Mouse (Mus musculus) cortical plate, adult 2 months (tissue): ENCODE results near the gene Ccdc173. TPM values are rescaled to one million over a fixed set of nuclear protein-coding genes. Genes with fewer than 3 reads are reported as not detected.
A peak's percentile ranks its signal among the peaks of the same experiment; 100 is the strongest.

Source experiments
- H3K27ac ChIP-seq: fragments of 200-500 bp; 2 replicates; pipeline ENCODE4 v1.5.1; 2012; ENCODE audit warnings: low read length, control low read depth, inconsistent platforms; ENCODE audit not compliant: insufficient read depth
- H3K4me1 ChIP-seq: fragments of 200-500 bp; 2 replicates; pipeline ENCODE4 v1.6.1; 2011; ENCODE audit warnings: low read length; ENCODE audit not compliant: control insufficient read depth, insufficient read depth
- H3K4me3 ChIP-seq: fragments of 200-500 bp; 2 replicates; pipeline ENCODE4 v1.5.1; 2011; ENCODE audit warnings: mild to moderate bottlenecking, low read length, control low read depth; ENCODE audit not compliant: insufficient read depth
- CTCF ChIP-seq: fragments of 200-500 bp; IDR thresholded peaks from 2 replicates; pipeline ENCODE4 v1.5.1; 2011; ENCODE audit warnings: mild to moderate bottlenecking, control low read depth, low read length; ENCODE audit not compliant: insufficient read depth; ENCODE audit errors: extremely low read depth
- POLR2A ChIP-seq: fragments of 200-500 bp; IDR thresholded peaks from 2 replicates; pipeline ENCODE4 v1.6.1; 2011; ENCODE audit warnings: mild to moderate bottlenecking, low read length, control low read depth; ENCODE audit not compliant: insufficient read depth; ENCODE audit errors: extremely low read depth
- polyA plus RNA-seq: library from polyadenylated mRNA; depleted of rRNA; stranded (reverse); fragments of >200 nt; gene quantifications from 2 replicates; pipeline ENCODE4 v1.2.3, GENCODE M21; 2012; rRNA removed

Gene Ccdc173
- polyA plus RNA-seq, 1 experiment = 3.7 TPM

DNA sequence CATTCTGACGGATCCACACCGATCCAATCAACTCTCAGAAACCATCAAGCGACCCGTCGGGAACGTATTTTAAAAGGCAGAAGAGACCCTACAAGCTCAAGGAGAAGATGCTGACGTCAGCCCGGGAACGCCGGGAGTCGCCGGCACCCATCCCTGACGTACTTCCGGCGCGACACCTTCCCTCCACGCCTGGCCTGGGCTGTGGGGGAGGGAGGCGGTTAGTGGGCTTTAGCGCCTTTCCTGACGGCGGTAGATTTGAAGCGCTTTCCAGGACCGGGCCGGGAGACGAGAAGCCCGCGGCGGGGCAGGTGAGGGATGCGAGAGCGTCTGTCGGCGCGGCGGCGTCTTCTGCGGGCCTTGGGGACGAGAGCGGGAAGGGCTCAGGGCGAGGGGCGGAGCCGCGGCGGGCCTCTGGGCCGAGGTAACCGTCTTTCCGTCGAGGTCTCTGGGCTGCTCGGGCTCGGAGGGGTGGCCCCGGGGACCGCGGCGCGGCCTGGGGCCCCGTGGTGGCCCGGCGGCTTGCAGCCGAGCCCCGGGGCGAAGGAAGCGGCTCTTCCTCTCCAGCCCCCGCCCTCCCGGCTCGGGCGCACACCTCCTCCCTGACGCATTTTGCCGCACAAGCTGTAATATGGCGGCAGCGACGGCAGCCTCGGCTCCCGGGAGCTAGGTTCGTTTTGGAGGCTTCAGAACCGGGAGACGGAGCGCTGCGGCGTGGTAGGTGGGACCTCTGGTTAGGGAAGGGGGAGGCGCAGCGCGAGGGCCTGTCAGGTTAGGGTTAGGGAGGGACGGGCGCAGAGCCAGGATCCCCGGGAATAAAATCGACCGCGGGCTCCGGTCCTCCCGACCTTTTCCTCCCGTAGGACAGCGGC is 66.5 kb downstream of the Ccdc173 start:
- Histone ChIP-seq H3K4me1 (peaks cover 1% of the 10 kb centered on the region; the same call in 1 of the 2 replicates), H3K27ac (peak overlapping the region; percentile 94), H3K4me3 (peak overlapping the region; percentile 66)
- TF ChIP-seq CTCF (no peak), POLR2A (peak; percentile 80; the same call in 1 of the 2 replicates)

GRCm38 (mm10) chr2:69722273-69722649 is 67.1 kb downstream of the Ccdc173 start, which contains the start of gene Ppig:
TSS of gene Ppig (plus strand) at chr2:69722545.
- peaks cover 1% of the 10 kb centered on the region; the same call in 1 of the 2 replicates for H3K4me1 ChIP-seq
- peak within 1 kb of the TSS; percentile 66 for H3K4me3 ChIP-seq
- TF ChIP-seq CTCF = no peak
- no peak for TF ChIP-seq POLR2A
- H3K27ac ChIP-seq = peak within 1 kb of the TSS; percentile 94

DNA sequence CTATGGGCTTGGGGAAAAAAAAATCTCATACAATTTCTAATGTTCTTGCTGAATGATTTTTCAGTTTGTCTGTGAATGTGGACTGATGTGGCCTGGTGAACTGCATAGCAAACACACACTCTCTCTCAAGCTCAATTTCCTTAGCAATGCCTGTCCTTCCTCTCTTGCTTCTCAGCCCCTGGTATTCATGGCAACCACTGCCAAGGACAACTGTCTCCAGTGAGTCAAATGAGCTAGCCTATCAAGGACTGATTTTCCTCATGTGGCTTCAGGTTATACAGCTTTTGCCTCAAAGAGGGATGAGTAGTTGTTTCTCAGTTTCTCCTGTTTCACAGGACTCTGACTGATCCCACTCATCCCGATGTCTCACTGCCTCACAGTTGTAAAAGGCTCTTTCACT is 70.3 kb downstream of the Ccdc173 start:
- no peak overlapping the region for H3K4me3 ChIP-seq
- TF ChIP-seq CTCF = no peak
- no peak for TF ChIP-seq POLR2A
- H3K4me1 ChIP-seq = no peaks in the 10 kb centered on the region; the same call in 1 of the 2 replicates
- no peak overlapping the region; the same call in 1 of the 2 replicates for H3K27ac ChIP-seq

DNA sequence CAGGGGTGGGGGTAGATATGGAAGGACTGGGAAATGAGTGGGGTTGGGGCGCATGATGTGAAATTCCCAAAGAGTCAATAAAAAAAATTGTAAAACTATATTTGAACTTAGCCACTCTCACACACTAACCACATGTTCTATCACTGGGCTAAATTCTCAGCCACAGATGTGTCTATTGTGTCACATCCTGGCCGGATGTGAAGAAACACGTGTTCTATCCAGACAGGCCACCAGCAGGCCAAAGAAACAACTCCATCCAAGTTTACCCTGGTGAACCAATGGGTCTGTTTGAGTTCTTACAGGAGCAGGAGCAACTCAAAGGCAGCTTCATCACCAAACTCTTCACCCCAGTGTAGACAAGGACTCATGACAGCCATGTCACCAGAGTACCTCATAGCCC is 72.9 kb downstream of the Ccdc173 start:
- H3K4me1 ChIP-seq = no peaks in the 10 kb centered on the region; the same call in 1 of the 2 replicates
- TF ChIP-seq CTCF (no peak), POLR2A (no peak)
- no peak overlapping the region for H3K4me3 ChIP-seq
- no peak overlapping the region for H3K27ac ChIP-seq

DNA sequence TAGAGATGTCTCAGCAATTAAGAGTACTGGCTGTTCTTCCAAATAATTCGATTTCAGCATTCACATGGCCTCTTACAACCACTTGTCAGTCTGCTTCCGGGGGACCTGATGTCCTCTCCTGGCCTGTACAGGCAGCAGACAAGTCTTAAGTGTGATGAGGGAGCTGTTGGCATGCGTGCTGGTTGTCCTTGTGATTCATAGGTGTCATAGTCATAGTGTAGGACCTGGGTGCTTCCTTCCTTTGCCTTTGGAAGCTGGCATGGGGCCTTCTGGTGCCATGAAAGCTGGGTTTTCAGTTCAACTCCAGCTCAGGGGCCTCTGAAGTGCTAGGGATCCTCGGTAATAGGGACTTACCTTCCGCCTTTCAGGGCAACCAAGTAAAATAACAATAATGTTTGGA is 75.2 kb downstream of the Ccdc173 start:
- no peak overlapping the region for H3K27ac ChIP-seq
- H3K4me3 ChIP-seq = no peak overlapping the region
- H3K4me1 ChIP-seq = no peaks in the 10 kb centered on the region; the same call in 1 of the 2 replicates
- TF ChIP-seq CTCF = no peak
- TF ChIP-seq POLR2A = no peak

- no peak for TF ChIP-seq POLR2A
- no peak for TF ChIP-seq CTCF
- Histone ChIP-seq H3K4me1 (no peaks in the 10 kb centered on the region; the same call in 1 of the 2 replicates), H3K4me3 (peak overlapping the region; percentile 84; the same call in 1 of the 2 replicates), H3K27ac (no peak overlapping the region)
Measured at GRCm38 (mm10) chr2:69713626-69714014, 75.8 kb downstream of the Ccdc173 start.

- Histone ChIP-seq H3K4me1 (no peaks in the 10 kb centered on the region; the same call in 1 of the 2 replicates), H3K4me3 (peak within 1 kb of the TSS; percentile 84), H3K27ac (peak within 1 kb of the TSS; percentile 36)
- TF ChIP-seq CTCF = no peak
- TF ChIP-seq POLR2A = peak; percentile 74
Measured at GRCm38 (mm10) chr2:69712981-69713625, 76.3 kb downstream of the Ccdc173 start, which contains the start of gene Fastkd1. TSS of gene Fastkd1 (minus strand) at chr2:69713516.

DNA sequence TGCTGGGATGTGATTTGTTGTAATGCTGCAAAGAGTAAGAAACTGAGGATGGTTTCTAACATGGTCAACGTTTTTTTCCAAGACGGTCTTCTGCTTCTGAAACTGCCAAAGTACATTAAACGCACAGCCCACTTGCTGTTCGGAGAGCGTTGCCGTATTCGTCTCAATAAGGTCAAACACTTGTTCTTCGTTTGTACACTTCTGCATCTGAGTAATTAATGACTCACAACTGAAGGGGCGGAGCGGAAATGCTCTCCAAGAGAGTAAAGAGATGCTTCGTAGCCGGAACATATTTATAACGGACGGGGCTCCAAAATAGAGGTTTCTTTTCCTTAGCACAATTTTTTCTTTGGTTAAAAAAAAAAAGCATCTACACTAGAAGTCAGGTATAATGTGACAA is 77.2 kb downstream of the Ccdc173 start:
- no peaks in the 10 kb centered on the region; the same call in 1 of the 2 replicates for H3K4me1 ChIP-seq
- H3K4me3 ChIP-seq = peak overlapping the region; percentile 84
- H3K27ac ChIP-seq = no peak overlapping the region
- TF ChIP-seq POLR2A = no peak

Other genes starting within 250 kb of the Ccdc173 start
- gene Lrp2, start 203.5 kb downstream of the Ccdc173 start, polyA plus RNA-seq = 0.04 and 0.10 TPM in 2 replicates
- 28.1 and 36.4 TPM in 2 replicates for gene Bbs5, start 142.4 kb downstream of the Ccdc173 start, polyA plus RNA-seq
- 0.32 and 0.46 TPM in 2 replicates for gene Klhl41, start 119.5 kb downstream of the Ccdc173 start, polyA plus RNA-seq
- 11.4 and 12.2 TPM in 2 replicates for gene Fastkd1, start 76.1 kb downstream of the Ccdc173 start, polyA plus RNA-seq
- 23.0 and 23.3 TPM in 2 replicates for gene Ppig, start 67.0 kb downstream of the Ccdc173 start, polyA plus RNA-seq
- 25.5 and 29.9 TPM in 2 replicates for gene Phospho2, start within 50 bp of the Ccdc173 start, polyA plus RNA-seq
- gene Klhl23, start 32.4 kb upstream of the Ccdc173 start, polyA plus RNA-seq = 34.7 and 38.1 TPM in 2 replicates
- 80.3 and 88.7 TPM in 2 replicates for gene Ssb, start 72.0 kb upstream of the Ccdc173 start, polyA plus RNA-seq
- gene Mettl5, start 96.0 kb upstream of the Ccdc173 start, polyA plus RNA-seq = 12.7 and 13.6 TPM in 2 replicates
- 75.8 and 77.6 TPM in 2 replicates for gene Ubr3, start 107.7 kb upstream of the Ccdc173 start, polyA plus RNA-seq
- 0.17 and 0.44 TPM in 2 replicates for gene Myo3b, start 249.6 kb upstream of the Ccdc173 start, polyA plus RNA-seq